Mouse (Mus musculus) right cerebral cortex, postnatal 14 days (tissue): ENCODE data around the gene Gak.
"Not testable (repeated sequence)": the region's sequence is repeated elsewhere in the genome, so short reads cannot be mapped to it uniquely, and the experiment has no call there.

Experiments
- DNase-seq: peaks from one replicate; pipeline ENCODE4 v3.0.0; 2022

Gene Gak

DNA sequence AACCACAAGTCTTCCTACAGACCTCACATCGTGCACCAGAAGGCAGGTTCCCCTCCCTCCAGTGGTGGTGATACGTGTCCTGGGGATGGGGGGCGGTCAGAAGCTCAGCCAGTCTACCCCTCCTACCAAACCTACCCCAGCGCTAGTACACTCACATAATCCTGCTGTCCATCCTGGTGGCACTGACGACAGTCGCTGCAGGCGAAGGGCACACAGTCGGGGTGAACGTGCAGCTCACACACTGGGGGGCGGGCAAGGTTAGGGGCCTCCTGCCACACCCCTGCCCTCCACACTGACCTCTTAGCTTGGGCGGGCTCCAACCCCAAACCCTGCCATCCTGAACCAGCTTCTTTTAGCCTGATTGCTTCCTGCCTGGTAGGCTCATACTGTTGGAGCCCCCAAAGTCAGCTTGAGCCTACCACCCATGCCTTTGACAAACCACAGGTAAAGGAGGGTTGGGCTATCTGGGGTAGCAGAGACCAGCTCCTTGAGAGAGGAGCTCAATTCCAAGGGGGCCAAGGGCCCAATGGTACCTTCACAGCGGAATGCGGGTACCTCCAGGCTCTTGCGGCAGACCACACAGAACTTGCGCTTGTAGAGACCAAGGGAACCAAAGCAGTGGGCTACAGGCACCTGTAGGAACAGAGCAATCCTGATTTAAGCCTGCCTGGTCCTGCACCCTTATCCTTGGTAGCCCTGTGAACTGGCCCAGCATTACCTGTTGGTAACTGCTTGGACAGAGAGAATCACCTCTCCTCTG is 26.5 kb upstream of the Gak start:
- peak; percentile 5 for DNase-seq

DNA sequence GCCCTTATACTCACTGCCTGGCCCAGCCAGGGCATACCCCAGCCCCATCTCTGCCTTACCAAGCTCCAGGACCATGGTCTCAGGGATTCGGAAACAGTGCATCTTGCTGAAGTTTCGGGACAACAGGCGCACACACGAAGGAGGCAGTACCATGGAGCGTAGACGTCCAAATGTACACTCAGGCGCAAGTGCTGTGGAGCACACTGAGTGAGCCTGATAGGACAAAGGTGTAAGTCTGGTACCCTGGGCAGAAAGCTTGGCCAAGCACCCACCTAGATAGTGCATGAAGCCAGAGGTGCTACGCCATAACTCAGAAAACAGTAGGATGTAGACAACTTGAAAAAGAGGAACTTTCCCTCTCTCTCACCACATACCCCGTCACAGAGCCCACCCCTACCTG is 25.8 kb upstream of the Gak start:
- DNase-seq: no peak

DNA sequence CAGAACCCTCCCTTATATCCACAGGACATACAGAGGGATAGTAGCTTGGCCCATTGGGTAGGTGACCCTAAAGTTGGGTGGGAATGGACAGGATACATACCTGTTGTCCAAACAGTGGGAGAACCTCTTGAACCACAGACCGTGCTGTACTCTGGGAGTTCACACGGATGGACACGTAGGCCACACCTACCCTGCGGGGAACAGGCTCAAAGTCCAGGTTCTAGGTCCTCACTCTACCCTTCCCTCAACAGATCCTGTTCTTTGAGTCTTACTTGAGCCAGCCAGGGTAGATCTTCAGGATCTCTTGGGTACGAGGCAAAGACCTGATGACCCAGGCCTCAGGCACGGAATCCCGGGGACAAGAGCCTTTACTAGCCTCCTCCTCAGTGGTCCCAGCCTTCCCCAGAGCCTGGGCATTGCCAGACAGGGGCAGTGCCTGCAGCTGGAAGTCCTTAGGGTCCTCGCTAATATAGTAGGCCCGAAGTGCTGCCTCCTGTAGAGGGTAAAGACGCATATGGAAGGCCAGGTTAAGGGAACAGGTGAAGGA is 25.0 kb upstream of the Gak start:
- DNase-seq: no peak

DNA sequence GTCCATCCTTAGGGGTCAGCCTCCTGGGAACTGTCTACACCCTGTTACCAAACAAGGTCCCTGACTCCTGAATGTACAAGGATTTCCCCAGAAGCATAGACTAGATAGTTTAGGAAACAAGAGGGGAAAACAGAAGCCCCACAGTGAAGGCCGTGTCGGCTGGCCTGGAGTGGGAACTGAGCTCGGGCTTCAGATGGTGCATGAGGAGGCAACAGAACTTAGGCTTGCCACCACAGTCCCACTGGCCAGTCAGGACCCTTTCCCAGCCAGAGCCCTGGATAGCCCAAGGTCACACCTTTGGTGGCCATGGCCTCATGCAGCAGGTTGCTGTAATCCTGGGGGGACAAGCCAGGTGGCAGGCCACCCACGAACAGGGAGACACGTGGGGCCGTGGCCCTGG is 23.8 kb upstream of the Gak start:
- no peak for DNase-seq

DNA sequence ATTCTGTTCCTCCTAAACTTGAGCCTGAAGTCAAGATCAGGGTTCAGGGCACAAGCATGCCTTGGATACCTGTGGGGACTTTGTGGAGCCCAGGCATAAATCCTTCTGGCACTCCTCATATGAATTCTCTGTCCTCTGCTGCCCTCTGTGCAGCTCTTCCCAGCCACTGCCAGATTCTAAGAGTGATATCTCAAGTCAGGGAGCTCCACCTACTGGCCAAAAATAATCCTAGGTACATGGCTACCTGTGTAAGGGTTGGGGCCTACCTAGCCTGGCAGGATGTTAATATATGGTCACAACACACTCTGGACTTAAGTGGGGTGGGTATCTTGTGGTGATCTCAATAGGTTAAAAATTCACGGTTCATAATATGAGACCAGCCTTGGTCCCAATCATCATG is 22.3 kb upstream of the Gak start:
- no peak for DNase-seq

DNA sequence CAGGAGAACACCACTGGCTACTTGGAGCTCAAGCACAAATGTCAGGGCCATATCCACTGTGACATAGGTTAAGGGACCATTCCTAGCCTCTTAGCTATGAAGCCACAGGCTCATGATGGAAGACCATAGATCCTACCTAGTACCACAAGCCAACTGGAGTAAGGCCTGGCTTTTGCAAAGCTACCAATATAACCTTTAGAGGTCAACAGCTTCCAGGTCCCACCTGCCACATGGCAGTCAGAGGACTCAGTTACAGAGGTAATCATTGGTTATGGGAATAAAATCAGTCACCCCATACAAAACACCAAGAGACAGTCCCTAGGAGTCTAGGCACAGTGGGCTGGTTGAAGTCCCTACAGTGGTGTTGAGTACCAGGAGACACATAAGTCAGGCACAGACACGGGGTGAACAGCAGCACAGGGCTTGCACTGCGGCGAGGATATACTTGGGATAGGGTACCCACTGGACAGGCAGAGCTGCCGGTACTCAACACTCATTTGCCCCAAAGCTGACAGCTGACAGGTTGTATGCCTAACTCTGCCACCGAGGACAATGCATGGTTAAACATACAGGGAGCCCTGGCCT is 21.7 kb upstream of the Gak start:
- DNase-seq: no peak

DNA sequence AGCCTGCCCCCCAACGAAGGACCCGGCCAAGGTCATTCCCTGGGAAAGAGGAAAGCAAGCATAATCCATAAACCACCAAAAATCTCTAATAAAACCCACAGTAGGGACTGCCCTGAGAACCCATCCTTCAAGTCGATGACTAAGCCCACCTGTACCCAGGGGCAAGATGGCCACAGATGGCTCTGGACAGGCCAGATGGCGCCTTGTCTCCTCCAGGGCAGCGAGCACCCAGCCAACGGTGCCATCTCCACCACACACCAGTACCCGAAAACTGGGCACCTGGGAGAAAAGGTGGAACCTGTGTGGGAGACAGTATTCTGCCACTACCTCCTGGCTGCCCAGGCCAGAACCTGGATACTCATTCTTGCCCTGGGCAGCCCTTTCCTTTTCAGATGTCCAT is 20.8 kb upstream of the Gak start:
- no peak for DNase-seq

DNA sequence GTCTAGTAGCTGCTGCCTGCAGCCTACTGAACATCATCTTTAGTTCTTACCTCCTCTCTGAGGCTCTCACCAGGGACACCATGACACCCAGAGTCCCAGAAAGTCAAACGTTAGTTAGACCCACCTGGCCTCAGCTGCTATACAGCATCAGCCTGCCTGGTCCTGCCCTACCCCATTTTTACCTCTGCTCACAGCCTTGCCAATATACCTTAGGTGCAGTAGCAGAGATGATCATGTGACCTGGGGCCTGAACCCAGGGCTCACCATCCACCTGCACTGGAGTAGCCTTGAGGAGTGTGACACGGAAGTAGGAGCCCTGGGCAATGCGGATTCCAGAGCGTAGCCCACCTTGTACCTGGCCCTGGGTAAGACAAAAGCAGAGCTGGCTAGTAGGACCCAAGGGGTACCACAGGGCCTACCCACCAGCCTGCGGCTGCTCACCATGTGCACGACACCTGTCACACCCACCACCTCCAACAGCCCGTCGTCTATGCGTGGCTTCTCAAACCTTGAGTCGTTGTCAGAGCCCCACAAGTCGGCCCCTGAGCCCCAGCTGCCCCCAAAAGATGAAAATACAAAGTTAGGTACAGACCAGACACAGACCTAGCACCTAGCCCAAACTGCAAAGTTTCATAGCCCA is 19.5 kb upstream of the Gak start:
- no peak for DNase-seq

DNA sequence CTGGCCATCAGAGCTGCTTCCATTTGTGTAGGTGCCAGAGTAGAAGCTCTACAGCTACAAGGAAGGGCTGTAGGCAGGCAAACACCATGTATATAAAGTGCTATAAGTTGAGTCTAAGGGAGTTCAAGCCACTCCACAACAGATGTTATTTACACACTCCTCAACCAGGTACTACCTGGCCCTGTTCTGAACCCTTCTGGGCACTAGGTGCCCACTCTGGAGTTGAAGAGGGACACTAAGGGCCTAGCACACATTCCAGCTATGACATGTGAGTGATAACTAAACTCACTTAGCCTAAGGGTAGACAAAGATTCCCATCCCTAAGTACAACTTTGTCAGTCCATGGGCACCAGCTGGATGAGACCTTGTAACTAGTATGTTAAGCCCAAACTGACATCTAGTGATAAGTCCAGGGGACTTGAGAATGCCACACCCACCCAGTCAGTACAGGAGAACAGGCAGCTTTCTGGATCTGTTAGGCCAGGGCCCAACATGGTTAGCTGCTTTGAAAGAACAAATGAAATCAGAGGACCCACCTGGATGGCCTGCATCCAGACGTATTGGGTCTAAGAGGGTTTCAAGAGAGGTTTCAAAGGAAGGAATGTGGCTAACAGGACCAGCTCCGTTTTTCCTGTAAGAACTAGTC is 18.4 kb upstream of the Gak start:
- no peak for DNase-seq

DNA sequence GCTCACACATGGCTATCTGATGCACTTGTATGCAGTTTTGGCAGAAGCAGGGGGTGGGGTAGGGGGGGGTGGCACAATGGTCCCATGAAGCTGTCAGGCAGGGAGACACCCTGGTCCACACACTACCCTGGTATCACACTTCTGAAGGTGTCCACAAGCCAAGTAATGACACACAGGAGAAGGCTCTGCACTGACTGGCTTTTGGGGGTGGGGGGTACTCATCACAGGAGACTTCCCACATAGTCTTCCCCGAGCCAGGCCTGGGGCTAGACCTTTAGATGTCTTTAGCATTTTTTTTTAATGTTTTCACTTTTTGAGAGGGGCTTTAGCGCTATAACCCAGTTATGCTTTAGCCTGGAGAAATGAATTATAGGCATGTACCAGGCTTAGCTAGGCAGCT is 17.8 kb upstream of the Gak start:
- no peak for DNase-seq

DNA sequence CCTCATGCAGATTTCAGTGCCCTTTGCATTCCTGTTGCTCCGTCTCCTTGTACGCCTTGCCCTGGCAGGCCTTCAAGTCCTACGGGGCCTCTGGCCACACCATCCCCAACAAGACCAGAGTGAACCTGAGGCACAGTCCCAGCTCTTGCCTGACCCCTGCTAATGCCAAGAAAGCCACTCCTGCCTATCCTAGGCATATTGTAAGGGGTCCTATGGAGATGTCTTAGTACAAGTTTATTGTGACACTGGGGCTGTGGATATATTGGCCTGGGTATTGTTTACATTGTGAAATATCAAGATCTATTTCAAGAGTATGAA is 16.7 kb upstream of the Gak start:
- no peak for DNase-seq

DNA sequence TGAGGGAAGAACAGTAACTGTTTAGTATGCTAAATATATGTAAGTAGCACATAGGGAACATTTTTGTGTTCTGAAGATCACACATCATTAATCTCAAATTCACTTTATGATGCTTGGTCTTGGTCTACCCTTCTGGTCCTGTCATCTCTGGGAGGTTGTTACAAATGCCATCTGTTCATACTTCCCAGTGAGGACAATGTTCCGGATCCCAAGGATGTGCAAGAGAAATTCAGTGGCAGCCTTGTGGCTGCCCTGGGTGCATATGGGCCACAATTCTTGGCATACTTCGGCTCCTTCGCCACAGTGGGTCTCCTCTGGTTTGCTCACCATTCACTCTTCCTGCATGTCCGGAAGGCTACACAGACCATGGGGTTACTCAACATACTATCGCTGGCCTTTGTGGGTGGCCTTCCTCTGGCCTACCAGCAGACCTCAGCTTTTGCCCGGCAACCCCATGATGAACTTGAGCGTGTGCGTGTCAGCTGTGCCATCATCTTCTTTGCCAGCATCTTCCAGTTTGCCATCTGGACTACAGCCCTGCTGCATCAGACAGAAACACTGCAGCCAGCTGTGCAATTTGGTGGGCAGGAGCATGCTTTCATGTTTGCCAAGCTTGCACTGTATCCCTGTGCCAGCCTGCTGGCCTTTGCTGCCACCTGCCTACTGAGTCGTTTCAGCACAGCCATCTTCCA is 16.2 kb upstream of the Gak start:
- DNase-seq: no peak

DNA sequence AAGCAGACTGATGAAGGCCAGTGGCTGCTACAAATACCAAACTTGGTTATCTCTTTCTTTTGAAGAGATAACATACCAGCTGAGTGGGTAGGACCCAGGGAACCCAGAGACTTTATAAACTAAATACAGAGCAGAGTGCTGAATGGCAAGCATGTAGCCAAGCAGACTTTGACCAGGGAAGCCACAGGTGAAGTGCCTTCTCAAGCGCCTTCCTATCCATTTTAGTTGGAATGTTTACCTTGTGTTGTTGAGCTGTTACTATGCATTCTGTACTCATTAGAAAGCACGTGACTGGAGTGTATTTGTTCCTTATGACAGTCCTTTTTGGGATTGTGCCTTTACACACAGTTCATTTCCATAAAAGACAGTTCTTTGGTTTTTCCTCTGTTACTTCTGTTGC is 14.1 kb upstream of the Gak start:
- no peak for DNase-seq

DNA sequence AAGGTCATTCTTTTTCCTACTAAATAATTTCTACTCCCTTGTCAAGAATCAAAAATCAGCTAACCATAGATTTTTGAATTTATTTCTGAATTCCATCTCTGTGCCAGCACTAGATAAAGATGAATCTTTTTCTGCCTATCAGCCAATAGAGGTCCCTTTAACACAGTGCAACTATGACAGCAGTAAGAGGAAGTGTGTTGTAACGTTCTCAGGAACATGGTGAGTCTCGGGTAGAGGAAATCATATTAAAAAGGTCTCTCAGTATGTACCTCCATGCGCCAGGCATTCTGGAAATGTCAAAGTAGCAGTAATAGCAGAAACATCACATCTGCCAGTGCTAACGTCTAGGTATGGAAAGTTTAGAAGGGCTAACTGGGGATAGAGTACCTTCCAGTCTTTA is 6.6 kb upstream of the Gak start:
- DNase-seq: no peak

DNA sequence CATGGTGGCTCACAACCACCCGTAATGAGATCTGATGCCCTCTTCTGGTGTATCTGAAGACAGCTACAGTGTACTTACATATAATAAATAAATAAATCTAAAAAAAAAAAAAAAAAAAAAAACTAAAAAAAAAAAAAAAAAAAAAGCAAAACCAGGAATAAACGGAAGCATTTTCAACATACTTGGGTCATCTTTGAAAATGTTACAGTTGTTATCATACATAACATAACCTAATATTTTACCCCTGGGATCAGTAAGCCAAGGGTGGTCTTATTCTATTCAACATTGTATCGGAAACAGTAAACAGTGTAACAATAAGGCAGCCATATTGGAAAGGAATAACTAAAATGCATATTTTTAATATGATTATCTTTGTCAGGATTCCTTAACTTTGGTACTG is 4.5 kb upstream of the Gak start:
- not testable (repeated sequence) for DNase-seq

DNA sequence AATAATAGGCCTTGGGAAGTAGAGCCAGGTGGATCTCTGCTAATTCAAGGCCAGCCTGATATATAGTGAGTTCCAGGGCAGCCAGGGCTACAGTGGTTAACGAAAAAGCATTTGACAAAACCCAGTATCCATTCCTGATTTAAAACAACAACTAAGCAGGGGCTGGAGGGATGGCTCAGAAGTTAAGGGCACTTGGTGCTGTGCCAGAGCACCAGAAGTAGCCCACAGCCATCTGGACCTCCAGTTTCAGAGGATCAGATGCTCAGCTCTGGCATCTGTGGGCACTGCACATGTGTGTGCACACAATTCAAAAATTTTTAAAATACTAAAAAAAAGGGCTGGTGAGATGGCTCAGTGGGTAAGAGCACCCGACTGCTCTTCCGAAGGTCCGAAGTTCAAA is 4.1 kb upstream of the Gak start:
- no peak for DNase-seq

DNA sequence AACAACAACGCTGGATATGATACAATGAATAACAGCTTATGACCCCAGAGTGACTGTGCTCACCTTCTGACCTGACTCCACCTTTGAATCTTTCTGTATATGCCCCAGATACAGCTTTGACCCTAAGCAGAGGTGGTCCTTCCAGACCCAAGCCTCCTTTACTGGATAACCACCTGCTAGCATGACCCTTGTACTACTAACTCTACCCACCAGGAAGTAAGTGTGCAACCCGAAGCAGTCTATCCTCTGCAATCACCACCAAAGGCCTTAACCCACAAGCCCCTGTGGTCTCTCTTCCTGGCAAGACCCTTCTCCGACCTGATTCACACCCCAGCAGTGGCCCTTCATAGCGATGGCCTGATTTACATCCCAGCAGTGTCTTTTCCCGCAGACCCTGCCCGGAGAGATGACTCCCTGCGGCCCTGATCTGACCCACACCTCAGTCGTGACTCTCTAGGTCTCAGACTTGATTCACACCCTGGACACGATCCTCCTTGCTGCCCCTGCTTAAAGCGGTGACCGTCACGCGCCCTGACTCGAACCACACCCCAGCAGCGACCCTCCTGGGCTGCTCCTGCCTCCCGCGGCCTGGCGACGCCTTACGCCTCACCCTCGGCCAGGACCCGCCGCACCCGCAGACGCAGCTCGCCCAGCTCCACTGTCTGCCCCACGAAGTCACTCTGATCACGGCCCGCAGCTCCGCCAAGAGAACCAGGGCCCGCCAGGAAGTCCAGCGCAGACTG is 493 bp downstream of the Gak start:
- DNase-seq: no peak

DNA sequence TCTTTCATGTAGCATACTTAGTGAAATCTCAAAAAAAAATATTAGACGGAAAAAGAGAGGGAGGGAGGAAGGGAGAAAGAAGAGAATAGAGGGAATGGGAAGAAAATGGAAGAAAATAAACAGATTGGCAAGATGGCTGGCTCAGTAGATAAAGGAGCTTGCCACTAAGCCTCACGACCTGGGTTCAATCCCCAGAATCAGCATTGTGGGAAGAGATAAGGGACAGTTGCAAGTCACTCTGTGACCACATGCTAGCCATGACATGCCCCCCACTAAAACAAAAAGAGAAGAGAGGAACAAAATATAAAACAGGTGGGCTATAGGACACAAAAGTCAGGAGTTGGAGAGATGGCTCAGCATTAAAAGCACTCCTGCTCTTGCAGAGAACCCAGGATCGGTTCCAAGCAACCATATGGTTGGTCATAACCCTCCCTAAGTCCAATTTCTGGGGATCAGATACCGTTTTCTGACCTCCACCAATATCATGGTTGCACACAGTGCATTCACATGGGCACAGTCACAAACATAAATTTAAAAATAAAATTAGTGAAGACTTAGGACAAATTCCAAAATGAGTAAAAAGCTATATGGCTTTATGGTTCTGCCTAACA is 3.4 kb downstream of the Gak start:
- no peak for DNase-seq

DNA sequence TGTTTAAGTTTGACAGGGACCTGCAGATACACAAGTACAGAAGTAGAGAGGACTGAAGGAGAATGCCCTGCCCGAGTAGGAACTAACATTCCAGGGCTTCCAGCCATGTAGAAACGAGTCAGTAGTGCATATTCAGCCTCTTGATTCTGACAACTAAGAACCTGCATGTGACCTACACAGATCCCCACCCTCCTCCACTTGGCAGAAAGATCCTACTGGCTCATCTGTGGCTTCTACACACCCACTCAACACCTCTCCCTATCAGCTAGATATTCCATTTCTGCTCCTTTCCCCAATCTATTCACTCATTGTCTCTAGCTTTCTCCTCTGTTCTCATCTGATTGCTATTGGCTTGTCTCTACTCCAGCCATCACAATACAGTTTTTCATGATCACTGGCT is 7.7 kb downstream of the Gak start:
- DNase-seq: no peak

DNA sequence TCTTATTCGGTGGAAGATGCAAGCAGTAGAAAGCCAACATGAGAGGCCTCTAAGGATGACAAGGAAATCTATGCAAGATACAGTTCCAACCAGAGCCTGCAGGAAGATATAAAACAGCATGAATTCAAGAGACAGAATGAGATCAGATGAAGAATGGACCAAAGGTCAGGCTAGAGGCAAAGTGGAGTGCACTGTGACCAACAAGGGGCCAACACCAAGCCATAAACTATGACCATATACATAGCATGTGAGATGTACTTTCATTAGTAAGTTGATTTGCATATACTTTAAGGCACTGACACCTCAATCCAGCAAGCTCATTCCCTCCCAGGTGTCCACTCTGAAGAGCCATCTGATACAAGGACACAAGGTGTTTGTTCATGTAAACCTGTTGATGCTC is 19.1 kb downstream of the Gak start:
- no peak for DNase-seq

DNA sequence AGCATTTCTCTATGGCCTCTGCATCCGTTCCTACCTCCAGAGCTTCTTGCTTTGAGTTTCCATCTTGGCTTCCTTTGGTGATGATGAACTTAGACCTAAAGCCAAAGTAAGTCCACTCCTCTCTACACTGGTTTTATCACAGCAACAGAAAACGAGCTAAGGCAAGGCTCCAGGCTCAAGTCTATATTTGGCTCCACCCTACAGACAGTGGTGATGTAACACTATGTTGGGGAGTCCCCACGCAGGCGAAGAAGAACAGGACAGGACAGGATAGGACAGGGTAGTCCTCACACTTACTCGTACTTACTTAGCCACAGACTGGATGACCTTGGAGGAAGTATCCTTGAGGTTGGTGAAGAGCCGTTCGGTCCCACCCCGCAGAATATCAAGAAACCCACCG is 27.0 kb downstream of the Gak start:
- DNase-seq: no peak

DNA sequence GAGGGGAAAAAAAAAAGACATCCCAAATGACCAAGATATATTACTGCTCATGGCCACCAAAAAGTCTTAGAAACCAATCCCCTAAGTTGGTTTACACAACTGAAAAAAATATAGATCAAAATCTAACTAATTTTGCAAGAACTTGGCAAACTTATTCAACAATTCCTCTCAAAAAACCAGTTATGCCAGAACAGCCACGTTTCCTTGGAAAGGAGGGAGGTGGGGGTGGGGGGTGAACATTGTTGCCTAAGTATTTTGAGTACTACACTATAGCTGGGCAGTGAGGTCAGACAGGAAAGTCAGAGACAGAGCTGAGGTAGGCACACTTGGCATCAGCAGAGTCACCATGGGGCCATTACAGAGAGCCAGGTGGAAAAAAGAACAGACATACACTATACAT is 29.6 kb downstream of the Gak start:
- DNase-seq: no peak
